Mouse (Mus musculus) forebrain, embryonic 15.5 days (tissue): Measurements from ENCODE around the gene Myom1. TPM values are rescaled to one million over a fixed set of nuclear protein-coding genes. Genes with fewer than 3 reads are reported as not detected.
"Not testable (repeated sequence)": the region's sequence is repeated elsewhere in the genome, so short reads cannot be mapped to it uniquely, and the experiment has no call there.

Experiments used
- ATAC-seq: fragments of 200-750 bp; cut with Nextera tagmentation; replicated peaks from 2 replicates; pipeline ENCODE4 v1.8.0; 2017; ENCODE audit warnings: mild to moderate bottlenecking, moderate TSS enrichment, moderate library complexity
- H3K27ac ChIP-seq: fragments of 300-500 bp; sonication (generic); replicated peaks from 2 replicates; pipeline ENCODE4 v1.5.1; 2015; ENCODE audit warnings: mild to moderate bottlenecking, inconsistent platforms
- H3K27me3 ChIP-seq: fragments of 300-500 bp; sonication (generic); 2 replicates; pipeline ENCODE4 v1.6.1; 2015; ENCODE audit warnings: inconsistent platforms
- H3K36me3 ChIP-seq: fragments of 300-500 bp; sonication (generic); 2 replicates; pipeline ENCODE4 v1.6.1; 2015; ENCODE audit warnings: mild to moderate bottlenecking, inconsistent platforms
- H3K4me1 ChIP-seq: fragments of 300-500 bp; sonication (generic); 2 replicates; pipeline ENCODE4 v1.6.1; 2015; ENCODE audit warnings: inconsistent platforms
- H3K4me2 ChIP-seq: fragments of 300-500 bp; sonication (generic); replicated peaks from 2 replicates; pipeline ENCODE4 v1.6.1; 2015; ENCODE audit warnings: mild to moderate bottlenecking, inconsistent platforms
- H3K4me3 ChIP-seq: fragments of 300-500 bp; sonication (generic); 2 replicates; pipeline ENCODE4 v1.5.1; 2015; ENCODE audit warnings: mild to moderate bottlenecking, inconsistent platforms
- H3K9ac ChIP-seq: fragments of 300-500 bp; sonication (generic); replicated peaks from 2 replicates; pipeline ENCODE4 v1.6.1; 2015; ENCODE audit warnings: mild to moderate bottlenecking, inconsistent platforms
- H3K9me3 ChIP-seq: fragments of 300-500 bp; sonication (generic); 2 replicates; pipeline ENCODE4 v1.6.1; 2016; ENCODE audit warnings: inconsistent platforms
- whole genome bisulfite sequencing: fragments of 180-500 bp; shearing (Covaris S2); methylation state at CpG from one replicate; pipeline ENCODE4 v1.1.7; 2015; ENCODE audit warnings: mixed read lengths; 5-methylcytosine and 5-hydroxymethylcytosine counted together
- polyA plus RNA-seq: library from polyadenylated mRNA; unstranded; fragments of >200 nt; fragmentation: Nextera tagmentation; extraction: Ambion mirVana; gene quantifications from 2 replicates; pipeline ENCODE4 v1.2.1, GENCODE M21; 2015

Myom1 gene
- polyA plus RNA-seq = 1.3 and 1.7 TPM in 2 replicates

DNA sequence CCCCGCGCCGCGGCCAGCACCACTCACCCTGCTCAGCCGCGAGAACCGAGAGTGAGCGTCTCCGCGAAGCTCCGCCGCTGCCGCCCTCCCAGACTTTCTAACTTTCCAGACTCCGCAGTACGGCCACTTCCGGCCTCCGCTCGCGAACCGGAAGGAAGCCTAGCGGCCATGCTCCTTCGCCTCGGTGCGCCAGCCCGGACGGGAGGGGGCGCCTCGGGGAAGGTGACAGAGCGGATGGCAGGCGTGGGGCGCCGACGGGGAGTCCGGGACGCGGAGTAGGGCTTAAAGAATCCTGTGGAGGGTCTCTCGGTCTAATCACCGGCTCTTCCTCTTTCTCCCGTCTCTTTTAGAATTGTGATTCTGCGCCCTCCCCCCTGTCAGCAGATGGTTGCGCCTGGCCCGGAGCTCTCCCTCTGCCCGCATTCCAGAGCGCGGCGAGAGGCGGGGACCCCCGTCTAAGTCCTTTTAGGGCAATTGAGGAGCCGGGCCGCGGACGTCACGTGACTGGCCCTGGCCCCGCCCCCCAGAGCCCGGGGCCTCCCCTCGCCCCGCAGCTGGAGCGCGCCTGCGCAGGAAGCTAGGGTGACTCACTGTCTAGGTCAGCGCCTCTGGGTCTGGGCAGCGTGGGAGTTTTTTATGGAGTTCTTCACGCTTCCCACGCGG is at the start of gene Myom1:
Myom1 (plus strand) TSS at position 553 of the 663 bp plus-strand sequence.
- H3K4me1 ChIP-seq = peaks cover 20% of the 10 kb centered on the region
- ATAC-seq = peak; percentile 95
- under 1% methylated on average over 59 of the region's 65 CpGs for whole genome bisulfite sequencing
- H3K9me3 ChIP-seq = no peaks in the 10 kb centered on the region
- no peaks in the 10 kb centered on the region for H3K36me3 ChIP-seq
- H3K27ac ChIP-seq = peak within 1 kb of the TSS; percentile 97
- H3K9ac ChIP-seq = peak within 1 kb of the TSS; percentile 72
- no peaks in the 10 kb centered on the region for H3K27me3 ChIP-seq
- H3K4me2 ChIP-seq = peak within 1 kb of the TSS; percentile 78
- peak within 1 kb of the TSS; percentile 92 for H3K4me3 ChIP-seq

DNA sequence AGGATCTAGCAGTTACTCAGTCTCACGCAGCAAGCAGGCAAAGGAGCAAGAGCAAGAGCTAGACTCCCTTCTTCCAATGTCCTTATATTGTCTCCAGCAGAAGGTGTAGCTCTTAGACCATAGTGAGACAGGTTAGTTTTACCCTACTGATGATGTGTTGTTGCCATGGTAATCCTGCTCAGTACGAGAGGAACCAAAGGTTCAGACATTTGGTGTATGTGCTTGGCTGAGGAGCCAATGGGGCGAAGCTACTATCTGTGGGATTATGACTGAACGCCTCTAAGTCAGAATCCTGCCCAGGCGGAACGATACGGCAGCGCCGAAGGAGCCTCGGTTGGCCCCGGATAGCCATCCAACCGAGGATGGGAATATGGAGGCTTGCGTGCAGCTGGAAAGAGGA is 38.9 kb upstream of the Myom1 start:
- H3K4me1 ChIP-seq, H3K27me3 ChIP-seq, H3K4me2 ChIP-seq, H3K36me3 ChIP-seq, H3K9me3 ChIP-seq, H3K27ac ChIP-seq, H3K4me3 ChIP-seq, H3K9ac ChIP-seq: not testable (repeated sequence)
- 69% methylated on average over 13 of the region's 13 CpGs for WGBS
- peak; percentile 100 for ATAC-seq

DNA sequence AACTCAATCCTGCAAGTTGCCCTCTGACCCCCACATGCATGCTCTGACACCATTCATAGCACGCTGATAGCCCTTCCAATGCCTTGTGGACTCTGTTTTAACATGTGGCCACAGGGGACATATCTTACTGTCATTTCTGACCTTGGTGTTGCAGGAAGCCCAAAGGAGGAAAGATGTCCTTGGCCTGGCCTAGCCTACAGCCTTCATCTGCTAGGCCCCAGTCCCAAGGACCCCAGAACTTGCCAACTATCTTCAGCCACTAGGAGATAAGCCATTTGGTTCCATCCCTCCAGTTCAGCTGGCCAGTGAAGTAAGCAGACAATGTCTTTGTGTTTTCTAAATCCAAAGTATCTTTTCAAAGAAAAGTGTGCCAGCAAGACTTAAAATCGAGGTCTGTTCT is 37.2 kb upstream of the Myom1 start:
- Histone ChIP-seq H3K4me3 (no peak overlapping the region), H3K4me1 (0 out of 2 replicates have a peak, but pooled peaks cover 2% of the 10 kb centered on the region), H3K27me3 (no peaks in the 10 kb centered on the region), H3K36me3 (no peaks in the 10 kb centered on the region), H3K9me3 (no peaks in the 10 kb centered on the region), H3K27ac (no peak overlapping the region), H3K4me2 (no peak overlapping the region), H3K9ac (no peak overlapping the region)
- no peak for ATAC-seq
- WGBS = 82% methylated on average over 2 of the region's 2 CpGs

DNA sequence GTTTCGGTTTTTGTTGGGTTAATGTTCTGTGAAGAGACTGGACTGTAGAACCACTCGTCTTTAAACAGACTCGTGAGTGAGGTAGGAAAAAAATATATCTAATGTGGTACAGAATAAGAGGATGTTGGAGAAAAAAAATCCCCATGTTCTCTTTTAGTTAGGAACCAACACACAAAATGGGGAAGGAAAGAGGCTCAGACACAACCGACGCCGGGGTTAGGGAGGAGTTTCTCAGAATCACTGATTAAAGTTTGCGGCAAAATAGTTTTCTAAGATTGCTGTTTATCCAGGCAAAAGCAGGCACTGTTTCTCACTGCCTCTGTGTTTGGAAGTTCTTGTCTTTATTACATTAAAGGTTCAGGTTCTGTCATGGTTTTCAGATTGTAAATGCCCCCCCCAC is 36.3 kb upstream of the Myom1 start:
- no peak overlapping the region for H3K27ac ChIP-seq
- H3K27me3 ChIP-seq = no peaks in the 10 kb centered on the region
- H3K36me3 ChIP-seq = no peaks in the 10 kb centered on the region
- no peak overlapping the region for H3K4me2 ChIP-seq
- no peak for ATAC-seq
- no peak overlapping the region for H3K9ac ChIP-seq
- H3K9me3 ChIP-seq = no peaks in the 10 kb centered on the region
- 91% methylated on average over 7 of the region's 7 CpGs for WGBS
- H3K4me1 ChIP-seq = 0 out of 2 replicates have a peak, but pooled peaks cover 2% of the 10 kb centered on the region
- H3K4me3 ChIP-seq = no peak overlapping the region

DNA sequence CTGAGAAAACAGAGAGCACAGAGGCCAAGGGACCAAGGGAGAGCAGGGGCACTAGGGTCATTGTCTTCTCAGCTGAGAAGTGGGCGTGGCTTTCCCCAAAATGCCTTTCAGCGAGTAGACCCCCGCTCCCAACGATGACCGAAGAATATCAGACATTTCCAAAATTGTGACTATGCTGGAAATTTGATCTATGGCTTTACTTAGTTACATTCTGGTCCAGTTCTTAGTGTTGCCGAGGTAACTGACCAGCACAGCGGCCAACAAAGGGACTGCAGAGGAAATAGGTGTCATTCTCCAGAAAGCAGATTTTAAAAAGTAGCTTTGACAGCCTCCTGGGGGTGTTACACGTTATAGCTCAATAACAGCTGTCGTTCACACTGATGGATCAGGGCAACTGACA is 35.2 kb upstream of the Myom1 start:
- no peak for ATAC-seq
- H3K9me3 ChIP-seq = no peaks in the 10 kb centered on the region
- no peak overlapping the region for H3K4me3 ChIP-seq
- no peak overlapping the region for H3K27ac ChIP-seq
- H3K36me3 ChIP-seq = no peaks in the 10 kb centered on the region
- H3K4me1 ChIP-seq = 0 out of 2 replicates have a peak, but pooled peaks cover 2% of the 10 kb centered on the region
- H3K4me2 ChIP-seq = no peak overlapping the region
- no peak overlapping the region for H3K9ac ChIP-seq
- no peaks in the 10 kb centered on the region for H3K27me3 ChIP-seq
- WGBS = 23% methylated on average over 9 of the region's 9 CpGs

DNA sequence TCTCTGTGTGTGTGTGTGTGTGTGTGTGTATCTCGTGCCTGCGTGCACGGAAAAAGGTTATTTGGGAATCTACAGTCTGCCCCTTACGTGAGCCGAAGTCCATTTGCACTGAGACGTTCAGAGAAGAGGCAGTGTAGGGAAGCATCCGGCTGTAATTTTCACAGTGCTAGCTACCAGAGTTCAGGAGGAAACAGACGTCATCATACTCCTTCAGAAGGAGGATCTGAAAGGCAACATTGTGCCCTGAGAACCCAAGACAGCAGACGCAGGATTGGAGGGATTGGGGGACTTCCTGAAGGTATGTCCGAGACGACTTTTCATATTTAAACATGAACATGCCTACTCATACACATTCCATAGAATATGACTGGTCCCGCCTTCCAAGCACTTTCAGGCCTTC is 34.8 kb upstream of the Myom1 start:
- Histone ChIP-seq H3K4me2 (no peak overlapping the region), H3K36me3 (no peaks in the 10 kb centered on the region), H3K4me3 (no peak overlapping the region), H3K9ac (no peak overlapping the region), H3K4me1 (0 out of 2 replicates have a peak, but pooled peaks cover 2% of the 10 kb centered on the region), H3K9me3 (no peaks in the 10 kb centered on the region), H3K27ac (no peak overlapping the region), H3K27me3 (no peaks in the 10 kb centered on the region)
- 62% methylated on average over 12 of the region's 12 CpGs for WGBS
- ATAC-seq = no peak

DNA sequence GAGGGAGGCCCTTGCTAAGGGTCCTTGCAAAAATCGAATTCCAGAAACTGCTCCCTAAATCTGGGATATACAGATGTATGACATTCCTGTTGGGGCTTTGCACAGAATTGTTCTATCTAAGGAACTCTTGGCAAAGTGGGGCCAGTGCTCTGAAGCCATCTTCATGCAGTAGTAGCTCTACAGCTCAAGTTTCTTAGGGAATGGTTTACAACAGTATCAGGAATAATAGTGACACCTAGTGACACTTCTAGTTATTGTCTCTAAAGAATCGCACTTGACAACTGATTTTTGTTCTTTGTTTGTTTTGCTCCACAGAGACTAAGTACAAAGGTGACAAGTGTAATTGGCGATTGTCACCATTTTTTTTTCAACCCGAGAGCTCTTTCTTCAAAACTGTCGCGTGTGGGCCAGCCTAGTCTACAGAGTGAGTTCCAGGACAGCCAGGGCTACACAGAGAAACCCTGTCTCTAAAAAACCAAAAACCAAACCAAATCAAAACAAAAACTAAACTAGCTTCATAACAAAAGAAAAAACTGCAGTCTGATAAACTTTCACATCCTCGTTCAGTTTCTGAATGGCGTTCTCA is 33.7 kb upstream of the Myom1 start:
- no peak overlapping the region for H3K9ac ChIP-seq
- peak; percentile 67 for ATAC-seq
- 27% methylated on average over 8 of the region's 8 CpGs for WGBS
- H3K9me3 ChIP-seq = no peaks in the 10 kb centered on the region
- H3K36me3 ChIP-seq = peaks cover 7% of the 10 kb centered on the region
- no peak overlapping the region for H3K4me3 ChIP-seq
- H3K4me2 ChIP-seq = no peak overlapping the region
- no peak overlapping the region for H3K27ac ChIP-seq
- H3K4me1 ChIP-seq = 0 out of 2 replicates have a peak, but pooled peaks cover 2% of the 10 kb centered on the region
- no peaks in the 10 kb centered on the region for H3K27me3 ChIP-seq

DNA sequence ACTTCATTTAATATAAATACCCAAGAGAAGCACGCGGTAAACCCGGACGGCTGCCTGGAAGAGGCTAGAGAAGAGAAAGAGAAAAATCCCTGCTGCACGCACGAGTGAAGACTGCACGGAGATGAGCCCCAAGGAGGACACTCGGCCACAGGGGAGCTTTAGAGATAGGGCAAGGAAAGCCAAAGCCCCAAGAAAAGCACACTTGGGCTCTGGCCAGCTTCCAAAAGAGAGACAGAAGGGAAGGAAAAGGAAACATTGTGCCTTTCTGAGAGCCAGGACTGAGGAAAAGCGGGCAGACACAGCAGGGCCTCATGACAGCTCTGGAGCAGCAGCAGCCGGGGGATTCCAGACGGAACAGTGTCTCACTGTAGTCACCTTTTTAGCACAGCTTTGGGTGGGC is 31.2 kb upstream of the Myom1 start:
- WGBS = 45% methylated on average over 11 of the region's 11 CpGs
- H3K9me3 ChIP-seq = no peaks in the 10 kb centered on the region
- 0 out of 2 replicates have a peak, but pooled peaks cover 2% of the 10 kb centered on the region for H3K4me1 ChIP-seq
- ATAC-seq = no peak
- no peak overlapping the region for H3K27ac ChIP-seq
- no peak overlapping the region for H3K4me2 ChIP-seq
- H3K27me3 ChIP-seq = no peaks in the 10 kb centered on the region
- no peak overlapping the region for H3K9ac ChIP-seq
- no peak overlapping the region for H3K4me3 ChIP-seq
- H3K36me3 ChIP-seq = peaks cover 30% of the 10 kb centered on the region

DNA sequence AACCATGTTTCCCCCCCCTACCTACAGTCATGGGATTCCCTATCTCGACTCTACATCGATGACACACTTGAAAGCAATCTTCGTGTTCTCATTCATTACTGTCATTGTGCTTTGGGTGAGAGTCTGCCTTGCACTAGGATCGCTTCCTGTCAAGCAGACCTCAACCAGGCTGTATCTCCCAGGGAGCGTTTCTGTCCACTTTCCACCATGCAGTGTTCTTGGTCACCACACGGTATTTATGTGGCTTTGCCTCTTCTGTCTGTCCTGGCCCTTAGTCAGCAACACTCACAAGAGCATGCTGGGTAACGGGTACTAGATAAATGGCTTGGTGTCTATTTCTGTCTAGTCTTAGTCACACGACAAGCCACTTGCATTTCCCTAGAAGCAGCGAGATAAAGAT is 29.0 kb upstream of the Myom1 start:
- H3K9ac ChIP-seq = no peak overlapping the region
- no peak overlapping the region for H3K4me2 ChIP-seq
- peaks cover 38% of the 10 kb centered on the region for H3K36me3 ChIP-seq
- H3K27ac ChIP-seq = no peak overlapping the region
- 95% methylated on average over 9 of the region's 9 CpGs for WGBS
- 0 out of 2 replicates have a peak, but pooled peaks cover 2% of the 10 kb centered on the region for H3K4me1 ChIP-seq
- H3K27me3 ChIP-seq = no peaks in the 10 kb centered on the region
- no peak overlapping the region for H3K4me3 ChIP-seq
- no peaks in the 10 kb centered on the region for H3K9me3 ChIP-seq
- ATAC-seq = no peak

DNA sequence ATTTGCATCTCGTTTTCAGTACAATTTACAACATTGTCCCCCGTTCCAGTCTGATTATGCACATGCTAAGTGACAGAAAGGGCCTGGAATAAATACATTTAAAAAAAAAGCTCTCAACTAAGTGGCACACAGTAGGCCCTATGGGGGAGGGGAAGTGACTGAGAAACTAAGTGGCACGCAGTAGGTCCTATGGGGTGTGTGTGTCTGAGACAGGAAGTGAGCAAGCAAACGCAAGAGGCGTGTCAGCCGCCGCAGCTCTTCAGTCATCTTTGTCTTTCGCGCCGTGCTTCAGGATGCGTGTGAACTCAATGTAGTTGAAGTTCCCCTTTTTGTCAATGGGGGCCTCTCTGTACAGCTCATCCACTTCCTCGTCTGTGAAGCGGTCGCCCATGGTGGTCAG is 28.4 kb upstream of the Myom1 start:
- ATAC-seq, H3K4me1 ChIP-seq: not testable (repeated sequence)

DNA sequence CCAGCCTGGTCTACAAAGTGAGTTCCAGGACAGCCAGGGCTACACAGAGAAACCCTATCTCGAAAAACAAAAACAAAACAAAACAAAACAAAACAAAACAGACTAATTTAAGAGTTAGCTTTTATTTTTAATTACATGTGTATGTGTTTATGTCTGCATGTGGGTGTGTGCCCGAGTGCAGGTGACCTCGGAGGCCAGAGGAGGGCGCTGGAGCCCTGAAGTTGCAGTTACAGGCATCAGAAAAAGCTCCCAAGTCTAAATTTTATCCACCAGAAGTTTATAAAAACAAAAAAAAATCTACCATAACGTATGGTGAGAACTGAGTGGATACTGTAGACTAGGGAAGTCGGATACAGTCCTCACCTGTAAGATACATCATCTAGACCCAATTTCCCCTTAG is 24.6 kb upstream of the Myom1 start:
- Histone ChIP-seq H3K27ac (no peak overlapping the region), H3K9me3 (no peaks in the 10 kb centered on the region), H3K9ac (no peak overlapping the region), H3K36me3 (peaks cover 54% of the 10 kb centered on the region), H3K4me3 (no peak overlapping the region), H3K27me3 (no peaks in the 10 kb centered on the region), H3K4me2 (no peak overlapping the region), H3K4me1 (no peaks in the 10 kb centered on the region)
- WGBS = 90% methylated on average over 6 of the region's 6 CpGs
- no peak for ATAC-seq

More for the DNA sequence above, 28.4 kb upstream of the Myom1 start:
- not testable (repeated sequence) for H3K4me2 ChIP-seq, H3K27ac ChIP-seq, H3K4me3 ChIP-seq, H3K27me3 ChIP-seq, H3K9ac ChIP-seq, H3K9me3 ChIP-seq
- 90% methylated on average over 14 of the region's 14 CpGs for WGBS
- H3K36me3 ChIP-seq = peaks cover 38% of the 10 kb centered on the region

DNA sequence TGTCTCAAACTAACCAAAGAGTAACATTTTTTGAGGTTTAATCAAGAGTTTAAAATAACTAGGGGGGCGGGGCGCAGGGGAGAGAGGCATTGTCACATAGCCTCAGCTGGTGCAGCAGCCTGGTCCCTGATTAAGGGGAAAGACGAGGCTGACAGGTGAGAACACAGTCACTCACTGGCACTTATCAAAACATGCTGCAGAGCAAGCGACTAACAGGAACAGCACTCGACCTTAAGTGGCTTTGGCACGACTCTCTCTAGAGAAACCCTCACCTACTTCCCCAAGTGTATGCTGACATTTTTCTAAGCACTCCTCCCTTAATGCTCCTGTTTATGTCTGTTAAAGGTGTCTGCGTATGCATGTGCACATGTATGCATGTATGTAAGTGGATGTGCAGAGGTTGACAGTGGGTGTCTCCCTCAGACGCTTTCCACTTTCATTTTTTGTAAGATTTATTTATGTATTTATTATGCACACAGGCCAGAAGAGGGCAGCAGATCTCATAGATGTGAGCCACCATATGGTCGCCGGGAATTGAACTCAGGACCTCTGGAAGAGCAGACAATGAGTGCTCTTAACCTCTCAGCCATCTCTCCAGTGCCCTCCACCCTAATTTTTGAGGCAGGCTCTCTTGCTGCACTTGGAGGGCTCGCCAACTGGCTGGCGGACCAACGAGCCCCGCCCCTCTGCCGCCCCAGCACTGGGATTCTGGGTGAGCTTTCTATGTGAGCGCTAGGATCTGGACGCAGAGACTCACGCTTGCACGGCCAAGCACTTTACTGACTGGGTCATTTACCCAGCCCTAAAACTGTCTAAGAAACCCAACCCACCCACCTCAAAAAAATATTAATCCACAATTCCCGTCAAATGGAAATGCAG is 22.8 kb upstream of the Myom1 start:
- Histone ChIP-seq H3K36me3 (peaks cover 45% of the 10 kb centered on the region), H3K4me1 (no peaks in the 10 kb centered on the region), H3K27me3 (no peaks in the 10 kb centered on the region), H3K9me3 (no peaks in the 10 kb centered on the region), H3K9ac (no peak overlapping the region), H3K4me3 (no peak overlapping the region), H3K27ac (no peak overlapping the region), H3K4me2 (no peak overlapping the region)
- no peak for ATAC-seq
- WGBS = 89% methylated on average over 20 of the region's 20 CpGs
